Mouse (Mus musculus) right cerebral cortex, postnatal 36 days (tissue): Measurements from ENCODE around the gene St6gal1.
A peak's percentile ranks its signal among the peaks of the same experiment; 100 is the strongest.

Source experiments
- DNase-seq, 2 experiments: peaks; one replicate each; pipeline ENCODE4 v3.0.0; 2022; ENCODE audit warnings: low spot score in 2 of 2, mixed read lengths in 1 of 2

St6gal1 gene

GRCm38 (mm10) chr16:23332686-23333085 is 108.1 kb downstream of the St6gal1 start:
- no peak for DNase-seq

GRCm38 (mm10) chr16:23333875-23334551 is 109.5 kb downstream of the St6gal1 start:
- no peak for DNase-seq

GRCm38 (mm10) chr16:23337317-23337716 is 112.8 kb downstream of the St6gal1 start:
- DNase-seq, result no peak

GRCm38 (mm10) chr16:23341254-23341653 is 116.7 kb downstream of the St6gal1 start:
- no peak for DNase-seq

- no peak for DNase-seq
Observed at GRCm38 (mm10) chr16:23350802-23351201, 126.3 kb downstream of the St6gal1 start.

- DNase-seq, result no peak
Observed at GRCm38 (mm10) chr16:23361031-23361430, 136.5 kb downstream of the St6gal1 start.

GRCm38 (mm10) chr16:23361434-23361970 is 137.0 kb downstream of the St6gal1 start:
- DNase-seq, result no peak

GRCm38 (mm10) chr16:23364328-23364990 is 139.9 kb downstream of the St6gal1 start:
- DNase-seq, result no peak

- no peak for DNase-seq
Observed at GRCm38 (mm10) chr16:23369124-23369523, 144.6 kb downstream of the St6gal1 start.

- DNase-seq, result no peak
Observed at GRCm38 (mm10) chr16:23370724-23371123, 146.2 kb downstream of the St6gal1 start.

GRCm38 (mm10) chr16:23372340-23372739 is 147.8 kb downstream of the St6gal1 start:
- DNase-seq, result no peak

- DNase-seq, result no peak
Observed at GRCm38 (mm10) chr16:23374068-23374467, 149.5 kb downstream of the St6gal1 start.

GRCm38 (mm10) chr16:23374938-23375337 is 150.4 kb downstream of the St6gal1 start:
- DNase-seq, result peak in 1 of 2 experiments; percentile 18

- no peak for DNase-seq
Observed at GRCm38 (mm10) chr16:23376189-23376588, 151.6 kb downstream of the St6gal1 start.

- no peak for DNase-seq
Observed at GRCm38 (mm10) chr16:23379536-23380230, 155.1 kb downstream of the St6gal1 start.

GRCm38 (mm10) chr16:23384304-23384703 is 159.8 kb downstream of the St6gal1 start:
- DNase-seq, result no peak

GRCm38 (mm10) chr16:23397931-23398330 is 173.4 kb downstream of the St6gal1 start:
- no peak for DNase-seq

- no peak for DNase-seq
Observed at GRCm38 (mm10) chr16:23401463-23401862, 176.9 kb downstream of the St6gal1 start.

GRCm38 (mm10) chr16:23401959-23402358 is 177.4 kb downstream of the St6gal1 start:
- DNase-seq, result no peak

- DNase-seq, result peak; percentile 57 to 58
Observed at GRCm38 (mm10) chr16:23403008-23403755, 178.6 kb downstream of the St6gal1 start.
